Mouse (Mus musculus): ENCODE data around the gene Akip1. TPM values are rescaled to one million over a fixed set of nuclear protein-coding genes. Genes with fewer than 3 reads are reported as not detected.

Akip1 gene
- total and polyA plus RNA-seq, 3 experiments, result 5.5 to 26.9 (median 22.1) TPM

GRCm38 (mm10) chr7:109707023-109707785 is 3.7 kb downstream of the Akip1 start:
- DNase-seq, result peak; percentile 55

- peak; percentile 51 for DNase-seq
Measured at GRCm38 (mm10) chr7:109708961-109709382, 5.5 kb downstream of the Akip1 start.

- peak; percentile 19 for DNase-seq
Measured at GRCm38 (mm10) chr7:109710069-109710468, 6.6 kb downstream of the Akip1 start.

DNA sequence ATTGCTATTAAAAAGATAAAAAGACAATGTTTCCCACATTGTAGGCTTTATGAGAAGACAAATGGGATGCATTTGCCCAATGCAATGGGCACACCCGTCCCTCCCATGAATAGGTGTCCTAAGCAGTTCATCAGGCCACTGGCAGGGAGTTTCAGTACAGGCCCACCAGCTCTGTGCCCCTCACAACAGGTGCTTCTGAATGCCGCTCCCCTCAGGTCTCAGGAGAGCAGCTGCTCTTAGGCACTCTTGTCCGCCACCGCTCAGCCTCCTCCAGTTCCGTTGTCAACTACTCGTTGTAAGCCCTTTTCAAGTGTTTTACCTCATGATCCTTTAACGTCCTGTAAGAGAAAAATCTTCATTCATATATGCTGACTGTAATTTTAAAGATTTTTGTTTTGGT is 8.7 kb downstream of the Akip1 start:
- DNase-seq, result no peak

GRCm38 (mm10) chr7:109713434-109713982 is 10.0 kb downstream of the Akip1 start:
- no peak for DNase-seq

DNA sequence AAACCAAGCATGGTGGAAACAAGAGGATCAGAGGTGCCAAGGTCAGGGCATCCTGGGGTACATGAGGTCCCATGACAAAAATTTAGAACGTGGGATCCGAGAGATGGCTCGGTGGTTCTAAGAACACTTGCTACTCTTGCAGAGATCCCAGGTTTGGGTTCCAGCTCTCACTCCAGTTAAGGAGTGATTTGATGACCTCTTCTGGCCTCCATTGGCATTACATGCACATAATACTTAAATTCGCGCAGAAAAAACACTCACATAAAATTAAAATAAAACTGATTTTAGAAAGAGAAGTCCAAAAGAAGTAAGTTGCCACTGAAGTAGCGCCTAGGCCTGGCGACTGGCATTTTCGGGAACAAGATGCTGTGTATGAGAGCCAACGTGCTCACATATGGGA is 15.8 kb downstream of the Akip1 start:
- DNase-seq, result peak; percentile 19

DNA sequence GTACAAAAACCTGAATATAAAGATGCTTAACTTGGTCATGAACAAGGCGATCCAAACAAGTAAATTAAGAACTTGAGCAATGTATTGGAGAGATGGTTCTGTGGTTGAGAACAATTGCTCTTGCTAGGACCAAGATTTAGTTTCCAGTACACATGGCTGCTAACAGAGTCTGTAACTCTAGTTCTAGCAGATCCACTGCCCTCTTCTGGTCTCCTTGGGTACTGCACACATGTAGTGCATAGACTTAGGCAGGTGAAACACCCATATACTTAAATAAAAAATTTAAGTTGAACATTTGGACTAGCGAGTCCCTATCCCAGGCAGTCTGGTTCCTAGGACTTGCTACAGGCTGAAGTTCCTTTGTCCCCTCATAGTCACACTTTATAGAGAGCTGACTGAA is 19.1 kb downstream of the Akip1 start:
- DNase-seq, result no peak

DNA sequence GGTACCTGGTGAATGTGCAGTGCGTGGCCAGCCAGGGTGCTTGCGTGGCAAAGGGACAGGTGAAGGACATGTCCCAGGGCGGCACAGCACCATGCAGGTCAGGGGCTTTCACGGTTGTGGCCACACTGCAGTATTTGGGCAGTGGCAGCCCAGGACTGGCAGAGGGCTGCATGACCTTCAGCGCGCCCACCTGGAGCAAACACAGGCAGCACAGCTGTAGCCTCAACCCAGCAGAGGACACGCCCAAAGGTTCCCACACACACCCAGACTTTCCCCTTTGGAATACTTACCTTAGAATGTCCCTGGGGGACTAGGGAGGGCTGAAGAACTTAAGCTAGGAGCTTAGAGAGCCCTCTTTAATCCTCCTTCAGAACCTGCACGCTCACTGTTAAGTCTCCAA is 19.6 kb downstream of the Akip1 start:
- no peak for DNase-seq

DNA sequence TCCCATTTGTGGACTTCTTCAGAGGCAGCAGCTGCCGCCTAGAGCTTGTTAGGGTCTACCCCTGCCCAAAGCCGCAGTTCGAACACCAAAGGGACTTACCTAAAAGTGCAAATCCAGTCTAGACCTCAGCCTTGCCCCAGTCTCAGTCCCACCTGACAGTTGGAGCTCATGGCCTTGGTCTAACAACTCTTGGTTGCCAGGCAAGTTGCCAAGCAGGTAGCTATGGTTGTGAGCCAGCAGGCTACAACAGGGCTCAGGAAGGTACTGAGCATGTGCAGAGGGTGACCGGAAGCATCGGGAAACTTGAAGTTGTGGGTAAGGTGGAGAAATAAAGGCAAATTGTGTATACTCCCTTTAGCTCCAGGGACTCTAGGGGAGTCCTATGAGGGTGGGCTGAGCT is 20.2 kb downstream of the Akip1 start, which contains the start of gene BC051019:
BC051019 (minus strand) TSS at position 154 of the 400 bp plus-strand sequence.
- no peak for DNase-seq

- DNase-seq, result no peak
Measured at GRCm38 (mm10) chr7:109731626-109732025, 28.1 kb downstream of the Akip1 start, which contains the start of gene Ascl3. Gene Ascl3, minus strand, starts transcription at chr7:109731726.

DNA sequence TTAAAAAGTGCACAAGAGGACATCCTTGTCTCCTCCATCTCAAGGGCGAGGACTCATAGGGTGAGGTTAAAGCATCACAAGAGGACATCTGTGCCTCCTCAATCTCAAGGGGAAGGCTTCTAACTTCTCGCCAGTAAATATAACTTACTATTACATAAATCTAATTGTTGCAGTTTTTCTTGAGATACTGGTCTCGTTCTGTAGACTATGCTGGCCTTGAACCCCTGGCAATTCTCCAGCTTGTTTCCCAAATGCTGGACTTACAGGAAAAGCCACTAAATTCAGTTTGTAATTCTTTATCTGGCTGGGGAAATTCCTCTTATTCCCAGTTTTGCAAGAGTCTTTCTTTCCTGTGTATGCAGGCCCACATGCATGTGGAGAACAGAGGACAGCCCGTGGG is 31.3 kb downstream of the Akip1 start:
- peak; percentile 43 for DNase-seq

- DNase-seq, result no peak
Measured at GRCm38 (mm10) chr7:109739822-109740370, 36.4 kb downstream of the Akip1 start.

GRCm38 (mm10) chr7:109741060-109741459 is 37.6 kb downstream of the Akip1 start:
- DNase-seq, result no peak

DNA sequence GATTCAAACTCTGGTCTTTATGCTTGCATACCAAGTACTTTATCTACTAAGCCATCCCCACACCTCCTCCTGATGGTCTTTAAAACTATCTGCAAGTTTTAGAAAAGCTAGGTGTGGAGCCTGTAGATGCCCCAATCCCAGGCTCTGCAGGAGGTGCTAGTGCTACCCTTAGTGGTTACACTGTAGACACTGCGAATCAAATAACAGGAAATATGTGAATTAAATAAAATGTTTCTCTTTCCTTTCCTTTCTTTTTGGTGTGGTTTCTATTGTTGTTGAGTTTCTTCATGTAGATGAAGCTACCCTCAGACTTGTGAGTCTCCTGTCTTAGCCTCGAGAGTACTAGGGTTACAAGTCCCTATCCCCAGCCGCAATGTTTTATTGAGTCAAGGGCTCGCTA is 38.2 kb downstream of the Akip1 start:
- DNase-seq, result no peak

DNA sequence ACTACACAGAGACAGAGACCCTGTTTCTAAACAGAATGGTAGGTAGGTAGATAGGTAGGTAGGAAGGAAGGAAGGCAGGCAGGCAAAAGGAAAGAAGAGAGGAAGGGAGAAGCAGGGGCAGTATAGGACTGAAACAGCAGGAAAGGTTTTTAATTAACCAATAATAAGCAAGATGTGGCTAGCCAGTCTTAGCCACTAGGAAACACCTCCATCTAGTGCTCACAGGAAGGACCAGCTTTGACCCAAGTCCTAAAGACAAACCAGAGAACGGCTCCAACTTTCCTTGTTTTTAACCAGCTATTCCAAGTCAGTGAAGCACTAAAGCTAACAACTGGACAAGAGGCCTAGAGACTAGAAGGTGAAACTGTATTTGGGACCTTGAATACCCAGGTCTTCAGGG is 44.3 kb downstream of the Akip1 start:
- DNase-seq, result no peak

DNA sequence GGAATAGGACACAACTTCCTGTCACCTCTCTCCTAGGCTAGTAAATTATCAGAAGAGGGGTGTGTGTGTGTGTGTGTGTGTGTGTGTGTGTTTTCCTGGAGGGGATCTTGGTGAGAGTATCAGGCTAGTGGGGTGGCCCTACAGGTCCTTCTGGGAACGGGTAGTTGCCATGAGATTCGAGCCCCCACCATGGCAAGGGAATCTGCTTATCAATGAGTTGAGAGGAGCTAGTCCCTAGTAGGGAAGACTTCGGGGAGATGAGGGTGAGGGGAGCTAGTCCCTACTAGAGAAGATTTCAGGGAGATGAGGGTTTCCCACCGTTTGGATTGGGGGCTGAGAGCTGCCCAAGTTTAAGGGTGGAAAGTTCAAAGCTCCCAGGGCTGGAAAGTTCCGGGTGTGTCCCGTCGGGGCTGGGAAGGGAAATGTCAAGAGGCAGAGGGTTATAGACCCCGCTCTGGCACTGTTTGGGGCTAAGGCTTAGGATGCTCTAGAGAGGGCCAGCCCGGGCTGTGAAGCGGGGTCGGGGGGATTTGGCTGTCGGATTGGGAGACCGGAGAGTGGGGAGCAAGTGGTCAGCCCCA is 48.0 kb downstream of the Akip1 start:
- no peak for DNase-seq

- peak; percentile 92 for DNase-seq
Measured at GRCm38 (mm10) chr7:109752008-109752925, 48.8 kb downstream of the Akip1 start, which contains the start of gene Tmem9b. Gene Tmem9b, minus strand, starts transcription at chr7:109752875.

GRCm38 (mm10) chr7:109754034-109754433 is 50.5 kb downstream of the Akip1 start:
- DNase-seq, result no peak

- DNase-seq, result no peak
Measured at GRCm38 (mm10) chr7:109756291-109756690, 52.8 kb downstream of the Akip1 start.
